ENCODE assay signal across 27 mouse cellular contexts in the genomic region with DNA sequence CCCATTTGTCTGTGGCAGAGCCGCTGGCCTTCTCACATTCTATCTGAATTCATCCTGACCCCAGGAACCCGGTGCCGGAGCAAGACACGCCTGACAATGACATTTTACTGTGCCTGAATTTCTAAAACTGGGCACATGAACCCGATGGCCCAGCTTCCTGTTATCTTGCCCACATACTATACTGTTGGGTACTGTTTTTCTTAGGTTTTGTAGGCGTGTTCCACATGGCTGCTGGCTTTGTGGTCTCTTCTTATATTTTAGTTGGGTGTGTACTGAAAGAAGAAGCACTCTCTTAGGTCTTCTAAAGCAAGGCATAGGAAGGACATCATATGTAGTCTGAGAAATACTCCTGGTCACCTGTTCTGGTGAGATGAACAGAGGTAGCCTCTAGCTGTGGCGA. TPM values are rescaled to one million over a fixed set of nuclear protein-coding genes. Genes with fewer than 3 reads are reported as not detected.
DNase-seq lines count a peak whose midpoint lies in the region; ATAC-seq and TF ChIP-seq lines count a peak whose summit lies in the region.
"Had no signal": no experiment of that assay in that cellular context is flagged by ENCODE, and none has a peak within 500 bp of the region (broad histone marks: within the 10 kb centered on the region; RNA-seq: fewer than 3 reads in every experiment).

No protein-coding gene starts in this region.

- no peaks in the 10 kb centered on the region for H3K27me3 ChIP-seq in spleen, adult 2 months (ENCODE audit: control insufficient read depth, insufficient read depth, low read length)
- H3K27me3 ChIP-seq in E14TG2a.4 (ENCODE audit: insufficient read depth, low read length): no peaks in the 10 kb centered on the region
- H3K27me3 ChIP-seq in hindbrain, embryonic 12.5 days: no peaks in the 10 kb centered on the region
- H3K27me3 ChIP-seq: CH12.LX; embryonic facial prominence, embryonic 12.5 days; forebrain, embryonic 13.5 days; forebrain, embryonic 15.5 days; Patski had no signal

- H3K27ac ChIP-seq in spleen, adult 2 months (ENCODE audit: insufficient read depth, low read length): 0 out of 2 replicates have a peak overlapping the region, but pooled peaks have one; percentile 33
- H3K27ac ChIP-seq in hindbrain, embryonic 12.5 days: no peak overlapping the region
- H3K27ac ChIP-seq: embryonic facial prominence, embryonic 10.5 days; embryonic facial prominence, embryonic 12.5 days; forebrain, embryonic 13.5 days; forebrain, embryonic 15.5 days had no signal

- no peak for ATAC-seq in hindbrain, embryonic 12.5 days (ENCODE audit: low FRiP score)
- ATAC-seq: activated CD4-positive, CD25-positive, alpha-beta regulatory T cell, adult 4 months; forebrain, embryonic 13.5 days; forebrain, embryonic 15.5 days; forebrain, postnatal 0 days; Patski had no signal

- no peak for TF ChIP-seq POLR2A in spleen, adult 2 months (IDR thresholded peaks at IDR 0.05; ENCODE audit: low read depth, low read length)

- WGBS in spleen, adult 2 months: 66% methylated on average over 7 of the region's 7 CpGs
- WGBS in hindbrain, embryonic 12.5 days: 94% methylated on average over 7 of the region's 7 CpGs

- no peak overlapping the region for H3K9ac ChIP-seq in hindbrain, embryonic 12.5 days
- H3K9ac ChIP-seq: embryonic facial prominence, embryonic 12.5 days; forebrain, embryonic 13.5 days; forebrain, embryonic 15.5 days; forebrain, postnatal 0 days had no signal

- peaks cover 1% of the 10 kb centered on the region; the same call in 1 of the 2 replicates for H3K36me3 ChIP-seq in spleen, adult 2 months (ENCODE audit: control insufficient read depth, insufficient read depth, low read length)
- peaks cover 89% of the 10 kb centered on the region for H3K36me3 ChIP-seq in E14TG2a.4 (ENCODE audit: insufficient read depth, low read length)
- H3K36me3 ChIP-seq in hindbrain, embryonic 12.5 days: no peaks in the 10 kb centered on the region
- H3K36me3 ChIP-seq: forebrain, embryonic 15.5 days had no signal

- H3K4me1 ChIP-seq in spleen, adult 2 months (ENCODE audit: control insufficient read depth, insufficient read depth, insufficient read length): peaks cover 7% of the 10 kb centered on the region; the same call in 1 of the 2 replicates
- H3K4me1 ChIP-seq in E14TG2a.4 (replicated peaks; ENCODE audit: low read depth, low read length): peaks cover 96% of the 10 kb centered on the region
- no peaks in the 10 kb centered on the region for H3K4me1 ChIP-seq in hindbrain, embryonic 12.5 days
- H3K4me1 ChIP-seq: embryonic facial prominence, embryonic 12.5 days; forebrain, embryonic 15.5 days had no signal

- H3K4me3 ChIP-seq in spleen, adult 2 months (ENCODE audit: extremely low read depth, insufficient read depth, insufficient read length): no peak overlapping the region
- H3K4me3 ChIP-seq in E14TG2a.4 (replicated peaks; ENCODE audit: low read length): peak overlapping the region; percentile 64; the same call in 1 of the 2 replicates
- no peak overlapping the region for H3K4me3 ChIP-seq in hindbrain, embryonic 12.5 days
- H3K4me3 ChIP-seq: embryonic facial prominence, embryonic 10.5 days; embryonic facial prominence, embryonic 12.5 days; forebrain, embryonic 13.5 days; forebrain, embryonic 15.5 days had no signal

- no peaks in the 10 kb centered on the region for H3K9me3 ChIP-seq in E14TG2a.4 (ENCODE audit: low read length)
- no peaks in the 10 kb centered on the region for H3K9me3 ChIP-seq in hindbrain, embryonic 12.5 days (replicated peaks)
- H3K9me3 ChIP-seq: embryonic facial prominence, embryonic 10.5 days; embryonic facial prominence, embryonic 12.5 days; forebrain, embryonic 13.5 days; forebrain, embryonic 15.5 days; G1E had no signal

- no peak for TF ChIP-seq CTCF in spleen, adult 2 months (IDR thresholded peaks at IDR 0.05; ENCODE audit: extremely low read depth, insufficient read depth, insufficient read length, insufficient replicate concordance)
- TF ChIP-seq CTCF in E14TG2a.4 (conservative IDR thresholded peaks at IDR 0.05; ENCODE audit: low read length): no peak

- DNase-seq in spleen, adult 2 months (ENCODE audit: low read depth in 1 of 2, low spot score in 2 of 2): peak in 1 of 2 experiments; percentile 12
- no peak for DNase-seq in spleen, postnatal 14 days (ENCODE audit: low spot score in 2 of 2)
- peak; percentile 8 to 18 for DNase-seq in B cell, adult 2 months
- peak; percentile 36 for DNase-seq in induced T-regulatory cell, adult 2 months (ENCODE audit: low read depth)
- DNase-seq in ovary, postnatal 36 days (ENCODE audit: low spot score): no peak
- no peak for DNase-seq in right cerebral cortex, adult 2 months (ENCODE audit: low spot score in 2 of 2)
- DNase-seq: adrenal gland, adult 8-10 months; adrenal gland, postnatal 14 days; adrenal gland, postnatal 36 days; cerebellum, adult 11-12 months; cerebellum, adult 2 months; cerebellum, adult 9-10 months; cerebellum, postnatal 10 days; cerebellum, postnatal 25 days; forebrain, postnatal 0 days had no signal

- H3K4me2 ChIP-seq in hindbrain, embryonic 12.5 days (replicated peaks): no peak overlapping the region
- H3K4me2 ChIP-seq: embryonic facial prominence, embryonic 12.5 days; forebrain, embryonic 13.5 days; forebrain, embryonic 15.5 days had no signal

RNA-seq across cellular contexts. Expression of a gene that starts 9.6 kb away (rescaled TPM):
- polyA plus RNA-seq in spleen, adult 2 months (2012; rRNA removed): 12.3 and 15.2 TPM in 2 replicates
- polyA plus RNA-seq in hindbrain, embryonic 12.5 days (2016; fragmentation: Nextera tagmentation; extraction: Ambion mirVana): 45.0 and 47.3 TPM in 2 replicates

RNA-seq across cellular contexts. Expression of a gene that starts 30.0 kb away (rescaled TPM):
- polyA plus RNA-seq in spleen, adult 2 months (2012; rRNA removed): not detected in 2 replicates
- polyA plus RNA-seq in hindbrain, embryonic 12.5 days (2016; fragmentation: Nextera tagmentation; extraction: Ambion mirVana): 0.22 TPM in 1 of 2 replicates, not detected in the other
- polyA plus RNA-seq: activated CD4-positive, CD25-positive, alpha-beta regulatory T cell, adult 4 months; C2C12; cerebellum, adult 2 months; cortical plate, adult 2 months; forebrain, embryonic 13.5 days; forebrain, embryonic 15.5 days; forebrain, postnatal 0 days; G1E; Patski had no signal

Comparison
In these comparisons a context has a peak if more than half of its experiments do, and no peak if none do; other contexts are left out.
1. DNase-seq: peak in B cell, adult 2 months (2 of 2) and induced T-regulatory cell, adult 2 months (single experiment); none in spleen, postnatal 14 days (0 of 2), ovary, postnatal 36 days (single experiment) and right cerebral cortex, adult 2 months (0 of 2).